Mouse (Mus musculus) neural tube, embryonic 15.5 days (tissue): ENCODE results near the gene Aanat. TPM values are rescaled to one million over a fixed set of nuclear protein-coding genes. Genes with fewer than 3 reads are reported as not detected.

Experiments used
- ATAC-seq: fragments of 200-750 bp; cut with Nextera tagmentation; 2 replicates; pipeline ENCODE4 v1.8.0; 2017; ENCODE audit warnings: mild to moderate bottlenecking, moderate TSS enrichment, moderate library complexity; ENCODE audit not compliant: low FRiP score
- H3K27ac ChIP-seq: fragments of 300-500 bp; sonication (generic); replicated peaks from 2 replicates; pipeline ENCODE4 v1.5.1; 2015; ENCODE audit warnings: mild to moderate bottlenecking, inconsistent platforms
- H3K27me3 ChIP-seq: fragments of 300-500 bp; sonication (generic); replicated peaks from 2 replicates; pipeline ENCODE4 v1.6.1; 2015; ENCODE audit warnings: inconsistent platforms
- H3K36me3 ChIP-seq: fragments of 300-500 bp; sonication (generic); 2 replicates; pipeline ENCODE4 v1.6.1; 2015; ENCODE audit warnings: inconsistent platforms
- H3K4me1 ChIP-seq: fragments of 300-500 bp; sonication (generic); 2 replicates; pipeline ENCODE4 v1.6.1; 2015; ENCODE audit warnings: inconsistent platforms
- H3K4me2 ChIP-seq: fragments of 300-500 bp; sonication (generic); 2 replicates; pipeline ENCODE4 v1.6.1; 2015; ENCODE audit warnings: inconsistent platforms, mild to moderate bottlenecking, moderate library complexity
- H3K4me3 ChIP-seq: fragments of 300-500 bp; sonication (generic); replicated peaks from 2 replicates; pipeline ENCODE4 v1.5.1; 2015; ENCODE audit warnings: mild to moderate bottlenecking, inconsistent platforms
- H3K9ac ChIP-seq: fragments of 300-500 bp; sonication (generic); replicated peaks from 2 replicates; pipeline ENCODE4 v1.6.1; 2015; ENCODE audit warnings: mild to moderate bottlenecking, inconsistent platforms
- H3K9me3 ChIP-seq: fragments of 300-500 bp; sonication (generic); replicated peaks from 2 replicates; pipeline ENCODE4 v1.6.1; 2016; ENCODE audit warnings: inconsistent platforms
- WGBS: fragments of 180-500 bp; shearing (Covaris S2); methylation state at CpG from one replicate; pipeline ENCODE4 v1.1.7; 2015; ENCODE audit warnings: mixed read lengths; 5-methylcytosine and 5-hydroxymethylcytosine counted together
- polyA plus RNA-seq: library from polyadenylated mRNA; unstranded; fragments of >200 nt; fragmentation: Nextera tagmentation; extraction: Ambion mirVana; gene quantifications from 2 replicates; pipeline ENCODE4 v1.2.1, GENCODE M21; 2015

The Aanat gene
- polyA plus RNA-seq, 1 experiment from 2014 or later, result 0.49 TPM

DNA sequence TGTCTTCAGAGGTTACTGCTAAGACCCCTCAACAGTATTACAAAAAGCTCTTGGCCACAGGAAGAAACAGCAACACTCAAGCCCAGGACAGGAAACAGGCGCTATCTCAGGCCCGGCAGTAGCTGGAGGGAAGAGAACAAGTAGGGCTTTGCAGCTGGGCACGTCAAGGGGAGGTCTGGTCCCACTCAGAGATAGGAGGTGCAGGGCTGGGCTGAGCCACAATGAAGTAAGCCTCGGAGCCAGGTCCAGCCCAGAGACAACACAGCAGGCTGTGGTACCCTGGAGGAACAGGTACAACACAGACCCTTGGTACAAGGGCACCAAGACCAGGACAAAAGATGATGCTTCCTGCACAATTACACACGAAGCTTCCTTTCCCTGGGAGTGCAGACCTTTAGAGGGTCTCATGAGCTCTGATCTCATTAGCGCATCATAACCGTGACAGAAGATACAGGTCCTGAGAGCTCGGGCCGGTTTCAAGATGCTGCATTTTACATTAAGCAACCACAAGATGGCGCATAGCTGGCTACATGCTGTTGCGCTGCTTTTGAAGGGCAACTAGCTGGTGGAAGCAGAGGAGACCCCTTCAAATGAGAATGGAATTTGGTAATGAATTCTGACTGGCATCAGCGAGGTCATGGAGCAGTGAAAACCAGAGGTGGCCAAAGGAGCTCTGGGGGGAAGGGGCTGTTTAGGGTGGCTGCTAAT, 31.9 kb upstream of the Aanat start:
- H3K36me3 ChIP-seq, result no peaks in the 10 kb centered on the region
- H3K27me3 ChIP-seq, result no peaks in the 10 kb centered on the region
- no peak overlapping the region for H3K4me3 ChIP-seq
- H3K9ac ChIP-seq, result no peak overlapping the region
- 47% methylated on average over 12 of the region's 12 CpGs for WGBS
- no peak overlapping the region for H3K4me2 ChIP-seq
- peaks cover 67% of the 10 kb centered on the region for H3K4me1 ChIP-seq
- no peaks in the 10 kb centered on the region for H3K9me3 ChIP-seq
- ATAC-seq, result no peak
- 0 out of 2 replicates have a peak overlapping the region, but pooled peaks have one; percentile 5 for H3K27ac ChIP-seq

DNA sequence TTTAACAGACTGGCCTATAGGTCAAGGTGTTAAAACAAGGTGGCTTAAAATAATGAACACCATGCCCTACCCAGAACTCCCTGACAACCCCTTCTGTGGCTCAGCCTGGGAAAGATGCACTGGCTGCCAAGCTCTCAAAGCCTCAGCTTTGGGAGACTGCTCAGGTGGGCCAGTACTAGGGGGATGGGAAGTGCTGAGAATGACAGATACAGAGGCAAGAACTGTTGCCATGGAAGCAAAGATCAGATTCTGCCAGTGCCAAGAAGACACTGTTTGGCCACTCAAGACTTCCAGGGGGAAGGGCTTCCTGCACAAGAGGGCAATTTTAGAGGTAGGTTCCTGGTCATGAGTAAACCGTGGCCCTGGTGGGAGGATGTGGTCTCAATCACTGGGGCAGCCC, 30.7 kb upstream of the Aanat start:
- Histone ChIP-seq H3K9me3 (no peaks in the 10 kb centered on the region), H3K27me3 (no peaks in the 10 kb centered on the region), H3K36me3 (no peaks in the 10 kb centered on the region), H3K4me2 (no peak overlapping the region), H3K27ac (no peak overlapping the region), H3K4me3 (no peak overlapping the region), H3K4me1 (peaks cover 60% of the 10 kb centered on the region), H3K9ac (no peak overlapping the region)
- 73% methylated on average over 1 of the region's 1 CpGs for WGBS
- ATAC-seq, result no peak

DNA sequence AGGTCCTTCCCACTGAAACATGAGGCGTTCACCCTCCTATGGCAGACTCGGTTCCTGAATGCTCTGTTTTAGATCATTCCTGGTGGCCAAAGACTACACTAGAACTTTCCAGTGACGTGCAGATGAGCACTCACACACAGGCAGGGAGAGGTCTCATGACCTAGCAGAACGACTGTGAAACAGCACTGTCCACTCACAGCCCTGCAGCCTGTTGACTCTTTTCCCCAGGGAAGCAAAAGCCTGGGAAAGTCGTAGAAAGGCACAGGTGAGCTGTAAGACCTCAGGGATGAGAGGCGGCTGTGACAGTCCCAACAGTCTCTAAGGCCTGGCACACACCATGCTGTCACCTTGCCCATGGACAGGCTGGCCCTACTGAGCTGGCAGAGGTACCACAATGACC, 29.9 kb upstream of the Aanat start:
- WGBS, result 66% methylated on average over 6 of the region's 6 CpGs
- H3K27ac ChIP-seq, result no peak overlapping the region

DNA sequence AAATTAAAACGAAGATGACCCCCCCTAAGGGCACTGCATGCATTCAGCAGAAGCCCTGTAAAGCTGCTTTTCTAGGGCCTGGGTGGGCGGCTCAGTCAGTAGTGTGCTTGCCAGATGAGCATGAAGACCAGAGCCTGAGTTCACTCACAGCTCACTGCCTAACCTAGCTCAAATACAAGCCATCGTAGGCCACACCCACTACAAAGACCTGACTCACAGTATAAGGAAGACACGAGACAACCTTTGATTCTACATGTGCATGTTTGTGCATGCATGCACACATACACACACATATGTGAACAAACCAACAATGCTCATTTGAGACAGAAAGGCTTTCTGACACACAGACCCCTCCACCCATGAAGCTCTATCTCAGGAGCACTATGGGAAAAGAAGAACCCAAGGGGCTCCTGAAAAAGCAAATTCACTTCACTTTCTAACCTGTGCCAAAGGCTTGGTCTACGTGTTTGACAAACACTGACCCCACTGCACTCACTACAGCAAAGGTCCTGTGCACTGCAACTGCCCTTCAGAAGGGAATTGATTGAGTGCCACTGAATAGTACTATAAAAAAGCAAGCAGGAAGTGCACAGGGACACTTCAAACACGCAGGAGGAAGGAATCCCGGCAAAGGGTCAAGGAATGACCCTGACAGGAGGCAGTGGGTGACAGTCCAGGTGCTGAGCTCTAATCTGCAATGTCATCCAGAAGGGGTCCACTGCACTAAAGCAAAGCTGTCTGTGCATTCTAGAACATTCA, 20.8 kb upstream of the Aanat start:
- Histone ChIP-seq H3K27ac (no peak overlapping the region), H3K4me1 (peaks cover 26% of the 10 kb centered on the region), H3K9ac (no peak overlapping the region), H3K9me3 (no peaks in the 10 kb centered on the region), H3K4me3 (no peak overlapping the region), H3K27me3 (no peaks in the 10 kb centered on the region), H3K4me2 (no peak overlapping the region), H3K36me3 (no peaks in the 10 kb centered on the region)
- ATAC-seq, result no peak
- 60% methylated on average over 7 of the region's 7 CpGs for WGBS

More for the DNA sequence above, 29.9 kb upstream of the Aanat start:
- Histone ChIP-seq H3K4me1 (peaks cover 53% of the 10 kb centered on the region), H3K4me3 (no peak overlapping the region), H3K27me3 (no peaks in the 10 kb centered on the region), H3K4me2 (no peak overlapping the region), H3K9me3 (no peaks in the 10 kb centered on the region), H3K9ac (no peak overlapping the region), H3K36me3 (no peaks in the 10 kb centered on the region)
- no peak for ATAC-seq

DNA sequence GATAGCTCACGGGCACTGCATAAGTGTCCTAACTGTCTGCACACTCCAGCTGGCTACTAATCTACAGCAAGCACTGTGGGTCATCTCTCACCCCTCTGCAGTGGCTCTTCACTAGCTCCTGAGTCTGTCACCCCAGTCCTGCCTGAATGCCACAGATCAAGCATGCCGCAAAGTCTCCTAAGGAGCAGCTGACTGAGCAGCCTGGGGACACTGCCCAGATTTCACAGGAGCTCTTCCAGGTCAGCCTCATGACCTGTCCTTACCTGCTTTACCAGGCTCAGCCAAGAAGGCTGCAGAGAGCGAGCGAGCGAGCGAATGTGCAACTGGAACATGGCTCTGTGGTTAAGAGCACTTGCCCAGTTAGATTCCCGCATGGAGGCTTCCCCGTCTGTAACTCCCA, 18.7 kb upstream of the Aanat start:
- WGBS, result 87% methylated on average over 8 of the region's 8 CpGs
- no peaks in the 10 kb centered on the region for H3K27me3 ChIP-seq
- peaks cover 44% of the 10 kb centered on the region for H3K4me1 ChIP-seq
- H3K4me2 ChIP-seq, result no peak overlapping the region
- no peak overlapping the region for H3K4me3 ChIP-seq
- no peak overlapping the region for H3K27ac ChIP-seq
- ATAC-seq, result no peak
- no peaks in the 10 kb centered on the region for H3K36me3 ChIP-seq
- H3K9ac ChIP-seq, result no peak overlapping the region
- no peaks in the 10 kb centered on the region for H3K9me3 ChIP-seq

DNA sequence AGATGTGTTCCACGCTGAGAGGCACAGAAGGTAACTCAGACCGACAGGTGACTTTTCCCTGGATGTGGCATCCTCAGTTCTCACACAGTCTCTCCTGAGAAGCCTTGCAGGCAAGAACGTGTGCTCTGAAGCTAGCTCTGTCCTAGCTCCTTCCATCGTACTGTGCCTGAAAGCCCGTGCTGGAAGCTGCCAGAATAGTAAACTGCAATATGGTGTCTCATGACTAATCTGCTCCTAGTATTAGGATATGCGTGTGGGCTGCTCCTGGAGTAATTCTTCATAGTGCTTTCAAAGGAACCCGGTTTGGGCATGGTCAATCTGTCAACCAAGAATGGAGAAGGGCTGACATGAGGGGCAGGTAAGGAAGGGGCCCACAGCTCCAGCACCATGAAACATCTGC, 15.4 kb upstream of the Aanat start:
- Histone ChIP-seq H3K36me3 (no peaks in the 10 kb centered on the region), H3K9ac (no peak overlapping the region), H3K4me2 (no peak overlapping the region), H3K9me3 (no peaks in the 10 kb centered on the region), H3K4me1 (peaks cover 75% of the 10 kb centered on the region), H3K27ac (no peak overlapping the region), H3K27me3 (no peaks in the 10 kb centered on the region), H3K4me3 (no peak overlapping the region)
- 80% methylated on average over 7 of the region's 7 CpGs for WGBS
- no peak for ATAC-seq

DNA sequence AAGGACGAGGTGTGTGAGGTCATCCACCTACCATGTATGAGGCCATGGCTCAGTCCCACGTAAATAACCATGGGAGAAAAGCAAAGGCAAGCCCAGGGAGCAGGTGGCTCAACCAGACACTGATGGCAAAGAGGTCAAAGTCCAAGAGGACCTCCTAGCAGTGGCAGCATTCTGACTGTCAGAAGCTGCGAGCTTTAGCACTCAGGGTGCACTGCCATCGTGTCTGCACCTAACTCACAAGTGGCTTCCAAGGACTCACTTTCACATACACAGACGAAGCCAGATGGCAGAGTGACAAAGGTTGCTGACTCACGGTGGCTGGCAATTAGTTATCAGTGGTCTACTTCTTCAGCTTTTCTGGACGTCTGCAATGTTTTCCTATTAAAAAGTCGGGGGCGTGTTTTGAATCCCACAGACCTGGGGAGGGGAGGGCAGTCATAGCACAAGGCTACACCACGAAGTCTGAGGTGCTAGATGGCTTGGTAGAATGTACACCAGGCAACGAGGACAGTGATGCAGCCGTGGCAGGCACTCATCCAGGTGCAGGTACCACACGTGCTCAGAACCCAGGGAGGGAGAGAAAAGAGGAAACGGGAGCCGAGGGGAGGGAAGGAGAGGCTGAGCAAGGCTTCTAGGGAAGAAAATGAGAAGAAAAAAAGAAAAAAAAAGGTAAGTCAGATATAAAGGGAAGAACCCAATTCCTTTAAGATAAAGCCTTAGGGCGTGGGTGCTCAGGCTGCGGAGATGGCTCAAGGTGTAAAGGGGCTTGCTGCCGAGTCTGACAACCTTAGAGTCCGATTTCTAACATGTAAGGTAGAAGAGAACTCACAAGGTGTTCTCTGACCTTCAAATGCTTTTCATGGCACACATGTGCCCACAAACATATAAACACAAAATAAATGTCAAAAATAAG, 14.2 kb upstream of the Aanat start:
- 84% methylated on average over 19 of the region's 19 CpGs for WGBS
- H3K4me3 ChIP-seq, result no peak overlapping the region
- H3K27me3 ChIP-seq, result no peaks in the 10 kb centered on the region
- no peak for ATAC-seq
- no peak overlapping the region for H3K27ac ChIP-seq
- H3K9me3 ChIP-seq, result no peaks in the 10 kb centered on the region
- H3K4me2 ChIP-seq, result no peak overlapping the region
- no peak overlapping the region for H3K9ac ChIP-seq
- no peaks in the 10 kb centered on the region for H3K36me3 ChIP-seq
- H3K4me1 ChIP-seq, result peaks cover 85% of the 10 kb centered on the region

DNA sequence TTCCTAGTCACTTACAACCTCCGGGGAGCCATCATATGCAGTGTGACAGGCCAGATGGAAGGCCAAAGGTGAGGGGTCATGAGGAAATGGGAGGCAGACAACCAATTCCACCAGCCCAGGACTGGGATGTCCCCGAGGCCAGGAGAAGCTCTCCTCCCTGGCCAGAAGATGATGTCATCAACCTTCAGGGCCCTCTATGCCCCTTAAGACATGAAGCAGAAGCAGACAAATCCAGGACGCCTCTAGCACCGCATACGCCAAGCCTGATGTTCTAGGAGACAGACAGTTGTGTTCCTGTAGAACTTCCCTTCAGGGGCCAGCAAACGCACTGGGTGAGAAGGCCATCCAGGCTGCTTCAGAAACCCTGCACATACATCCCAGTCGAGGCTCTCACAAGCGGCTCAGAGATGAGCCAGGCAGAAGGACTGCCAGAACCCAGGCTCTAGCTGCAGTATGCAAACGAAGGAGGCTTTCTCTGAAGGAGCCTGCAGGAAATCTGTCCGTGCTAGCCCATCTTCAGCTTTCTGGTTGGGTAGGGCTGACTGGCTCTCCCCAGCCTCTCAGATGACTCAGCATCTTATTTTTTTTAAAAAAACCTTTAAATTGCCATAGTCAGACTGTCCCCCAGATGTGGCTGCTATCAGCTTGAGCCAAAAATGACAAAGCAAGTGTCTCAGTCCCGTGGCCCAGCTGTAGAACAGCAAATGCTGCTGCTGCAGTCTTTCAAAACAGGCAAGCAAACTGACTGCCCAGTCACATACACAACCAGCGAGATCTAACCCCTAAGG, 13.3 kb upstream of the Aanat start:
- H3K9me3 ChIP-seq, result no peaks in the 10 kb centered on the region
- H3K4me2 ChIP-seq, result no peak overlapping the region
- H3K9ac ChIP-seq, result no peak overlapping the region
- H3K27ac ChIP-seq, result peak overlapping the region; percentile 29
- H3K27me3 ChIP-seq, result no peaks in the 10 kb centered on the region
- H3K4me1 ChIP-seq, result peaks cover 82% of the 10 kb centered on the region
- WGBS, result 60% methylated on average over 12 of the region's 12 CpGs
- no peak overlapping the region for H3K4me3 ChIP-seq
- no peaks in the 10 kb centered on the region for H3K36me3 ChIP-seq
- ATAC-seq, result no peak

DNA sequence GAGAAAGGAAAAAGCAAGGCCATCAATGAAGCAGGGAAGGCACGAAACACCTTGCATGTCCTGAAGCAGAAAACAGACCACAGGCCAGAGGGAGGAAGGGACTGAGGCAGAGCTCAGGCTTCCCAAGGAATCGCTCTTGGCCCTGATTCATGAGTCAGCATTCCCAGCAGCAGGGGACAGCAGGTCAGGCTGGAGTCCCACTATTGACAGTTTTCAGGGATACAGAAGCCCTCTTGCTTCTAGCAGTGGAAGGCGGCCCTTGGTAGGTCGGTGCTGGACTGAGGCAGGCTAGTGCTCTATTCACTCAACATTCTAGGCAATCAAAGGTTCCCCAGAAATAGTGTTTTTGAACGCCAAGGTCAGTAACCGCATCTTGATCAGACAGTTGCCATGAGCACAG, 11.7 kb upstream of the Aanat start:
- 57% methylated on average over 6 of the region's 6 CpGs for WGBS
- no peak for ATAC-seq
- Histone ChIP-seq H3K4me2 (no peak overlapping the region), H3K9me3 (no peaks in the 10 kb centered on the region), H3K4me3 (no peak overlapping the region), H3K27me3 (no peaks in the 10 kb centered on the region), H3K9ac (no peak overlapping the region), H3K4me1 (peaks cover 93% of the 10 kb centered on the region), H3K36me3 (no peaks in the 10 kb centered on the region), H3K27ac (no peak overlapping the region)

DNA sequence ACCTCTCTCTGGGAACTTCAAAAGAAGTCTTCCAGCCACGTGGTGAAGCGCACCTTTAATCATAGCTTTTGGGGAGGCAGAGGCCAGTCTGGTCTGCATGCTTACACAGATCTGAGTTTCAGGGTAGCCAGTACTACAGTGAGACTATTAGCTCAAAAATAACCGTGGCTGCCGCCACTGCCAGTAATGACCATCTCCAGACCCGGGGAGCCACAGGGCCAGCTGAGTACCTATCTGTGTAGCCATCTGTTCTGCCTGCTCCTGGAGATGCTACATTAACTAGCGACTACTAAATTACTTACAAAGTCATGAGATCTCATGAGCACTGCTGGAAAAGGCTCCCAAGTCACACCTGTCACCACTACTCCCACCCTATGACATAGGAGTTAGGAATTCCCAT, 11.2 kb upstream of the Aanat start:
- whole genome bisulfite sequencing, result 42% methylated on average over 6 of the region's 6 CpGs
- Histone ChIP-seq H3K4me1 (peaks cover 93% of the 10 kb centered on the region), H3K9ac (no peak overlapping the region), H3K9me3 (no peaks in the 10 kb centered on the region), H3K27me3 (no peaks in the 10 kb centered on the region), H3K4me3 (no peak overlapping the region), H3K27ac (no peak overlapping the region), H3K4me2 (no peak overlapping the region), H3K36me3 (no peaks in the 10 kb centered on the region)
- ATAC-seq, result no peak

DNA sequence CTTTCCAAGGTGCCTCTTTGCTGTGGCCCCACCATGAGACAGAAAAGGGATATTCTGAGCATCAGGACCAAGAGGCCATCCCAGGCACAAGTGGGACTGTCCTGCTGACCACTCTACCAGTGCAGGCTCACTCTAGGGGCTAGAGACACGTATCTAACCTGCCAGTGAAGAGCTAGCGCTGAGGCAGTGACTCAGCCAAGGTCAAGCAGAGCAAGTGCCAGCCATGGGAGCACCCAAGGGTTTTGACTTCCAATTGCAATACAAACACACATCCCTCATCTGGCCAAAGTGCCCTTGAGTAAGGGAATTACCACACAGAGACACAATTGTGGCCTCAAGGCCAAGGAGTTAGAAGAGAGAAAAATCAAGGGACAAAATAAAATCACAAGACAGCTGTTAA, 10.8 kb upstream of the Aanat start:
- Histone ChIP-seq H3K9me3 (no peaks in the 10 kb centered on the region), H3K36me3 (no peaks in the 10 kb centered on the region), H3K4me2 (no peak overlapping the region), H3K4me1 (peaks cover 95% of the 10 kb centered on the region), H3K27me3 (no peaks in the 10 kb centered on the region), H3K9ac (no peak overlapping the region), H3K27ac (no peak overlapping the region), H3K4me3 (no peak overlapping the region)
- ATAC-seq, result no peak
- WGBS, result 75% methylated on average over 2 of the region's 2 CpGs
